Mouse (Mus musculus): Measurements from ENCODE around the gene Gnai1. TPM values are rescaled to one million over a fixed set of nuclear protein-coding genes. Genes with fewer than 3 reads are reported as not detected.
A peak's percentile ranks its signal among the peaks of the same experiment; 100 is the strongest.
"Not testable (repeated sequence)": the region's sequence is repeated elsewhere in the genome, so short reads cannot be mapped to it uniquely, and the experiment has no call there.

Gene Gnai1
- total RNA-seq (2021): 1 to 10 TPM; 7.0 to 8.2 TPM
- long read RNA-seq, experiment 1, transcript Gnai1-201 (8 exons, 3,135 nt): major isoform, 6 of 6 reads
- long read RNA-seq, experiment 1, partial matches to known transcripts: 0 of 6 reads
- long read RNA-seq, experiment 1, other reads (novel, unspliced or antisense): 0 of 6 reads
- long read RNA-seq, experiment 2, transcript Gnai1-201 (8 exons, 3,135 nt): major isoform, 5 of 6 reads
- long read RNA-seq, experiment 2, partial matches to known transcripts: 0 of 6 reads
- long read RNA-seq, experiment 2, other reads (novel, unspliced or antisense): 1 of 6 reads

DNA sequence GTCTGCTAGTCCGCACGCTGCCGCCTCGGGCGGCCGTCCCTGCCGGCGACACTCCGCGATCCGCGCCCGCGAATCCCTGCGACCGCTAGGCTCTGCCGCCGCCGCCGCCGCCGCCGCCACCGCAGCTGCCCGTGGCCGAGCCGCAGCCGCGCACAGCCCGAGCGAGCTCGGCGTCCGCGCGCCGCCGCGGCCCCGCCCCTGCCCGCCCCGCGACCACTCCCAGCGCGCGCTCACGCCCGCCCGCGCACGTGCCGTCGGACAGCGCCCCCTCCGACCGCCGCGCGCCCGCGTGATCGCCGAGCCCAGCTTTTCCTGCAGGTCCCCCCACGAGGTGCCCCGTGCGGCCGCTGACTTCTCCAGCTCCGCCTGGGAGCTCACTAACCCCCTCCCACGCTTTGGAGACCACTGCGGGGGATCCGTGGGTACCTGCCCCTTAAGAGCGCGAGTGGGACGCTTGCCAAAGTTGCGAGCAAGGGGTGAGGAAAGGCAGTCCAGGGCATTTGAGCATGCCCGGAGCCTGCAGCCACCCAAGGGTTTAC, at the start of gene Gnai1:
Gene Gnai1 (minus strand): TSS at position 75 of the 539 bp plus-strand sequence.
- peak; percentile 58 to 70 for DNase-seq

DNA sequence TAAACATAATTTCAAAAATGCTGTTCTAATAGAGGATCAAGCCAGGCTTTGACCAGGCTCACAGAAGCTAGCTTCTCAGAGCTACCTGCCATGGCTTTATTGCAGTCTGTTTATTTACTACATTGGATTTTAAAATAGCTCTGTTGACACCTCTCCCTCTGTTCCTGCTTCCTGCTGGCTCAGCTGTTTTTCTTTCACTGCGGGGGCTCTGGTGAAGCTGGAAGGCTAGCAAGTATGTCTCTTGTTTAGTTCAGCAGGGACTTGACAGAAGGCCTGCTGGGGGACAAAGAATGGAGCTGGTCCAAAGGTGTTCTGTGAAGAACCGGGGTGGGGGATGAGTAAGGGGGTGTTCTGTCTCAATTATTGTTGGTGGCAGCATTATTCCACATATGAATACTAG, 7.7 kb upstream of the Gnai1 start:
- no peak for DNase-seq

DNA sequence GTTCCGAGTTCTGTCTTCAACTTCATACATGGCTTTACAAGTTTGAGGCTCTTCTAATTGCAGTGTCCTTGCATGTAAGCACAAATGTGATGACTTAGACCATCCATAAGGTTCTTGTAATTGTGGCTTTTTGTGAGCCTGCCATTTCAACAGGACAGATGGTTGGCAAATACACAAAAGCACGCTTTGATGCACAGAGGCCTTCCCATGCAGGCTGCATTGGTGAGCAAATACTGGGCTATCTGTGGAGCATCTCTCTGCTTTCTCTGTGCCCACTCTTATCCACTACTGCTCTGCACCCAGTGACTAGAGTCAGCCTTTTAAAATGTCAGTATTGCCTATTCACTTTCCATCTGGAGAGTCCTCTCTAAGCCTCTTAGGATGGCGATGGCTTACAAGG, 5.3 kb upstream of the Gnai1 start:
- no peak for DNase-seq

DNA sequence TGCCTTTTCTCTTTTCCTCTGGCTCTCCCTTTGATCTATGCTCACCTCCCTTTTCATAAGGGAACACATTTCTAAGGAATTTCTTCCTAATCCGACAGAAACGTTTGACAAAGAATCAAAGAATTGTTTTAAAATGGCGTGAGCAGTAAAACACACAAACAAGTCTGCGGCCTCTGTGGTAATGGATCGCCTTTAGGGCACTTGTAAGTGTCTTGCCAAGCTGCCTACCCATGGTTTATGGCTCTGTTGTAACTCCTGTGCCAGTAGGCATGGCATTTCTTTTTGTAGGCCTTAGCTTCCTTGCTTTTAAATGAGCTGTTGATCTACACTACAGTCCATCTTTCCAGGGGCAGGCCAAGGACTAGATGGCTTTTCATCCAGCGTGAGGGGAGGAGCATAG, 801 bp upstream of the Gnai1 start:
- no peak for DNase-seq

DNA sequence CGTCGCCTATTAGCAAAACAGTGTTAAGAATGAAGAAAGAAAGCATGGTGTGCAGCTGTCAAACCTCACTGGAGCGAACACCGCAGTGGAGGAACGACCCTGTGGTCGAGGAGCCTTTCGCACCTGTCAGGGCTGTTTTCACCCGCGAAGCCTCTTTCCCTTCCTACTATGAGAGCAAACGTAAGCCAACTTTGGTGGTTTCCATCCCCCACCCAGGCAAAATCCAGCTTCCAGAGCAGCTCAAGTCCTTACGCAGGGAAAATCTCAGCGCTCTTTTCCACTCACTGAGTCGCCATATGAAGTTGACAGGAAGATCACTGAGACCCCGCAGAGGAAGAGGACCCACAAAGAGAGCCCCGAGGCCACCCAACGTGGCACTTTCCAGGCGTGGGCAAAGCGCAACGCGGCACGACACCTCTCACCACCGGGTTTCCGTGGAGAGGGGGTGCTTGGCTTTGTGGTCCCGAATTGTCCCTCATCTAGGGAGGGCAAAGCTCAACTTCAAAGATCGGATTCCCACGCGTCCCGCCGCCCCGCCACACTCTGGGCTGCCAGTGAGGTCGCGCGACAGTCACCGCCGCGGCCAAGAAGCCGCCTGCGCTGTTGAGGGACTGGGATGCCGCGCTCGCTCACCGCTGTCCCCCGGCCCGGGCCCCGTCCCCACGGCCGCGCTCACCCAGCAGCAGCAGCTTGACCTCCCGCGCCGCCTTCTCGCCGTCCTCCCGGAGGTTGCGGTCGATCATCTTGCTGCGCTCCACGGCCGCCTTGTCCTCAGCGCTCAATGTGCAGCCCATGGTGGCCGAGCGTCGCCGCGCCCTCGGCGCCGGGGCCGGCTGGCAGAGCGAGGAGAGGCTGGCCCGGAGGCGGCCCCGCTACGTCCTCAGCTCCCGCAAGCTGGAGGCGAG, 527 bp downstream of the Gnai1 start:
- peak; percentile 22 to 51 for DNase-seq

DNA sequence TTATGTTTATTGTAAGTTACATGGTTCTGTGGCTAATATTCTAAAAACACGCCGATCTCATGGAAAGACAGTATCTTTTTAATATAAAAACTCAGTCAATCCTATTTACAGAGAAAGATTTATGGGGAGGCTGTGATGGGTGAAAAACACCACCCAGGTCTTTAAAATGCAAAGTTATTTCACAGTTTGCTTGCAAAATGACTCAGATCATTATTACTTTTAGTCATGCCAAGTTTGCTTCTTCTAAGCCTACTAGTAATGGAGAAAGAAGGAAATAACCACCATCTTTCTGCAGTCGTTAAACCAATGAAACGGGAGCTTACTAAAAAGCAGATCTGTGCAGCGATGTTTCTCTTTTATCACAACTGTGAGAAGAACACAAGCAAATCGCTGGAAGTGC, 1.4 kb downstream of the Gnai1 start:
- no peak for DNase-seq

DNA sequence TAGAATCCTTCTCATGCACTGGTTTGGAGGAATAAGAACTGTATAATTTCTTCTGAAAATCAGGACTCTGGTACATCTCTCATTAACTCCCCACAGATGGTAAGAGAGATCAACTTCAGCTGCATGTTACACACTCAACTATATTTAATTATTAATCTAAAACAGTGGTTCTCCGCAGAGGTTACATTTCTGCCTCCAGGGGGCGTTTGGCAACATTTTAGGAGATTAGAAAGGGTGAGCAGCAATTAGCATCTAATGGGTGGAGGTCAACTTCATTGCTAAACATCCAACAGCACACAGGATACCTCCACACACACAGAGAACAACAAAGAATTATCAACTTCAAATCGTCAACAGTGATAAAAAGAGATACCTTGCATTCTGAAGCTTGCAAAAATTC, 2.0 kb downstream of the Gnai1 start:
- DNase-seq: peak; percentile 40 to 64

DNA sequence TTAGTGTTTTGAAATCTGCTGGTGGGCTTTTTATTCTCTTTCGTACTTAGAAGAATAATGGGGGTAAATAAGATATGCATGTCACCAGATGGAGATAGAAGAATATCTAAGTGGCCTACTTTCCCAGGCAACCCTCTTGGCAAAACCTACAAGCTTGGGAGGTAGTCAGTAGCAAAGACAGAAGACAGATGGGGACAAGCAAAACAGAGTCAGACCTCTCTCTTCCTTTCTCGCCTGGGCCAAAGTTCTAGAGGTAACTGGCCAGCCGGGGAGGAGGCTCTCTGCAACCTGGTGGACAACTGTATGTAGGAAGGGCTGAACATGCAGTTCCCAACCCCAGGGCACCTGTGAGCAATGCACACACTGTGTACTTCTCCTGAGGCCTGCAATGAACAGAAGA, 12.9 kb downstream of the Gnai1 start:
- no peak for DNase-seq

DNA sequence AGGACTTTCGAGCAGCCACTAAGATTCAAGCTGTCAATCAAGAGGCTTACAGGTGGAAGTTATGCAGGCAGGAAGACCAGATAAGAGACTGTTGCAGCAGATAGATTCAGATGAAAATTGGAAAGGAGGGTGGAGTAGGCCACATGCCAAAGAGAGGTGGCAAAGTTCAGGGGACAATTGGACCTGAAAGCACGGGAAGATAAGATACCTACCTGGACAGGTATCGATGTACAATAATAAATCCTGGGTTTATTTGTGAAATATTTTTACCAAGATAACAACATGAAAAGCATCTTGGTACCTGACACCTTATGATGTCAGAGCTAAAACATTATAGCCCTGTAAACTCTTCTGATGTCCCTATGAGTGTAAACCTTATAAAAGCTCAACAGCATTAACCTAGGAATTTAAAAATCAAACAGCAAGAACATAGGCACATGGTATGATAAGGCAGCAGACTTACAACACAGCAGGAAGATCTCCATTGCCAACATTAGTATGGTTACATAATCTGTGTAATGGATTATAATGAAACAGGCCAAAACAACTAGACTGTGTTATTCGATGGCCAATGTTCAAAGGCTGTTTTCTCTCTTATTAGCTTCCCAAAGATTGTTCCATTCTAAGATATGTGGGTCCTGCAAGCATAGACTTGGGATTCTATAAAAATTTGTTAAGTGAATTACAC, 16.6 kb downstream of the Gnai1 start:
- DNase-seq: no peak

DNA sequence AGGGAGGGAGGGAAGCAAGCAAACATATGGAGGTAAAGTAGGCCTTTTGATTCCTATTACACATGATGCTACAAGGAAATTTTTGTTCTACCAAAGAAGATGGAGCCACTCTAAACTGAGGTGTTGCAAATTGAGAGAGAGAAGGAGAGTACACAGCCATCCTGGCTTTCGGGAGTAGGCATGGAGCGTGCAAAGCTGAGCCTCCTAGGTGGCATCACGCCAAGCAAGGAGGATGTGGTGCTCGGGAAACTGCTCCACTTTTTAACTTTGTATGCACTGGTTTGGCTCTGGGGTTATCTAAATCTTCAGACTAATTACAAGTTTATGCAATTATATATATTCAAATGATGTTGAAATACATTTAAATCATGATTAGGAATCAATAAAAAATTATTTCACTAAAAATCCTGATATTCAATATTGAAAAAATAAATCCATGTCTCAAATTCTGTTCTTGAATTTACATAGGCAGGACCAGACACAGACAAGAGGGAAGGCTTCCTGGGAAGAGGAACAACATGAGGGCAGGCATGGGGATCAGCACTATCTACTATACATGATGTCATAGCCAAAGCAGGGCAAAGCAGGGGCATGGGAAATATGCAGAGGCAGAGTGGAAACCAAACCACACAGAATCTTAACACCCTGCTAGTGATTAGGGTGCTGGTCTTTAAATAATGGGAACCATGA, 17.2 kb downstream of the Gnai1 start:
- no peak for DNase-seq

DNA sequence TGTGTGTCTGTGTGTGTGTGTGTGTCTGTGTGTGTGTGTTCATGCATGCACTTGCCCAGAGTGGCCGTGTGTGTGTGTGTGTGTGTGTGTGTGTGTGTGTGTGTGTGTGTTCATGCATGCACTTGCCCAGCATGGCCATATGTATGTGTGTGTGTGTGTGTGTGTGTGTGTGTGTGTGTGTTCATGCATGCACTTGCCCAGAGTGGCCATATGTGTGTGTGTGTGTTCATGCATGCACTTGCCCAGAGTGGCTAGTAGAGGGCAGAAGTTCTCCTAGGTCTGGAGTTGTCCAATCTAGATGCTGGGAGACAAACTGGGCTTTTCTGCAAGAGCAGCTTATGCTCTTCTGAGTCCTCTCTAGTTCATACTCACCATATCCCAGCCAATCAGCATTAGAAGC, 18.3 kb downstream of the Gnai1 start:
- not testable (repeated sequence) for DNase-seq

DNA sequence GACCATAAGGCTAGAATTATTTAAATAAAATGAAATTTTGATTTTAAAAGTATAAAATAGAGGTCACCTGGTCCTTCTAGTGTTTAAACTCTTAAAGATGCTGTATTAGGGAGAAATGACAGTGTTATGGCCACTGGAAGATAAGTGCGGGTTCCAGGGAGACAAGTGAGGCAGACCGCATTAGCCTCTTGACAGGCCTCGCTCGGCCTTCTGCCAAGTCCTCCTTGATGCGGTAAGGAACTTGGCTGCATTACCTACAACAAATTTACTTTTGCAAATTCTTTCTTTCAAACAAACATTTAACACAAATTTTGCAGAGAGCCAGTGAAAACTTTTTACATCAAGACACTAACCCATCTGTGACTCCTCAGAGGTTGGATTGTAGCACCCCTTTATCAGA, 27.9 kb downstream of the Gnai1 start:
- DNase-seq: no peak

DNA sequence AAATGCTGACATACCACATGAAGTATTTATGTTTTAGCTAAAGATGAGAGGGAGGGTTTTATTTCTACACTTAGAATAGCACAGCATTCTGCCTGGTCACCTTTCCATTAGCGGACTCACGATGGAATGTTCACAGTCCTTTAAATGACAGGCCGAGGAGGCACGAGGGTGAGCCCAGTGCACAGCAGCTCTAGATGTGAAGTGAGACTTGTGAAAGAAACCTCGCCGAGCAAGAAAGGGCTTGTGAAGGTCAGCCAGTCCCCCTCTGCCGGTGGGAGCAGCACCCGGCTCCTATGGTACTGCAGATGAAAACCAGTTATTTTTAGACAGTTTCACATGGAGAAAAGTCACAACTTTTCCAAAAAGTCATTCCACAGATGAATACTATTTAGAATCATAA, 29.4 kb downstream of the Gnai1 start:
- DNase-seq: peak in 1 of 2 experiments; percentile 6

DNA sequence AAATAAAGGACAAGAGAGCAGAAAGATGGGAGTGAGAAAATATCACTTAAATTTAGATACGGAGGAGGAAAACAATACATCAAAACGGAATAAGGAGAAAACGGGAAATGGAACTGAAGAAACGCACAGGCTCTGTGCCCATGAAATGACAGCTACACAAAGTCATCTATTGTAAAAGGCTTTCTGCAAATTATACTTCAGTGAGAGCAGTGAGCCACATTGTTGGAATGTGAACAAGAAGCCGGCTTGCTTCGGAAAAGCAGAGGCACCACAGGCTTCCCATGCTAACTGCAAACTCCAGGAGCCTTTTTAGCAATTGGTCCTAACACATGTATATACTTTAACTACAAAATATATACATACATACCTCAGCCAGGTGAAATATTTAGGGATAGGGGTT, 34.0 kb downstream of the Gnai1 start:
- no peak for DNase-seq

DNA sequence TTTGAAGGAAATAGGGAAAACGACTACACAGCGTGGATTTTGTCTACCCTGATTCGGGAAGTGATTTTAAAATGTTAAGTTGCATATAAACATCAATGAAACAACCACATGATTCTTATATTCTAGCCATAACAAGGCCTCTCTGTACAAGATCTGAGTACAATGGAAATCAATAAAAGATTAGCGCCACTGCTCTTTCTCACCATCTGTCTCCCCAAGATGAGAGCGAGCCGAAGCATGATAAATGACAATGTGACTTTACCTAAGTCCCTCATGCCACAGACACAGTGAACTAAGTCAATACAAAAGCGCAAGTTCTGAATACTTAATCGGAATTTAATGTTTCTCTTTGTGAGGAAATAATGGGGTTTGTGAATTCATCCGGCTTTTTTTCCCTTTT, 36.6 kb downstream of the Gnai1 start:
- DNase-seq: no peak

DNA sequence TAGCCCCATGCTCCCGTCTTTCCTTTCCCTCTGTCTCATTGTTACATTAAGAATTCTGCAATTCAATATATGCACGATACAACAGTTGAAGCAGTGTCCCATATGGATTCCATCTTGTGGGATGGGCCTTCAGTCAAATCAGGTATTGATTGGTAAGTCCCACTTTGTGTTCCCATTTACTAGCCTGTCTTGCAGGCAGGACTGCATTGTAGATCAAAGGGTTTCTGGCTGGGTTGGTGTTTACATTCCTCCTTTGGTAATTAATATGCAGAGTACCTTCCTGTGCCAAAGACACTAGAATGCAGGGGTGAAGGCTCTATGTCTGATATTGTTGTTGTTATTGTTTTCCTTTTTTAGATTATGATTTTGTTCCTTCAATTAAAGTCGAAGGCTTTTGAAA, 38.5 kb downstream of the Gnai1 start:
- DNase-seq: no peak

DNA sequence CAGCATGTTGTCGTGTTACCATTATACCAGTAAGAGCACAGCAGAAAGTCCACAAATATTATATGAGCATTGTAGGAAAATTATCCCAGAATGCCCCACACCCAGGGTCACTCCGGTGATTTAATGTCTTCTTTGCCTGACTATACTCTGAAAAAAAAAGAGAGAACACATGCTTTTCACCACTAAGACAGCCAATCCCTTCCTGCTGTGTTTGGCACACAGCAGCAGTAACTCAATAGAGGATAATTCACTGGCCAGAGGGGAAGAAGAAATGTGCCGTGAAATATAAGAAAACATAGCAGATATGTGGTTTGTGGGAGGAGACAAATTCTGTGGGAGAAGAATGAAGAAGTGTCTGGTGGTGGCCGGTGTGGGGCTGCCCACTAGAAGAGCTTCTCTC, 41.3 kb downstream of the Gnai1 start:
- DNase-seq: no peak

DNA sequence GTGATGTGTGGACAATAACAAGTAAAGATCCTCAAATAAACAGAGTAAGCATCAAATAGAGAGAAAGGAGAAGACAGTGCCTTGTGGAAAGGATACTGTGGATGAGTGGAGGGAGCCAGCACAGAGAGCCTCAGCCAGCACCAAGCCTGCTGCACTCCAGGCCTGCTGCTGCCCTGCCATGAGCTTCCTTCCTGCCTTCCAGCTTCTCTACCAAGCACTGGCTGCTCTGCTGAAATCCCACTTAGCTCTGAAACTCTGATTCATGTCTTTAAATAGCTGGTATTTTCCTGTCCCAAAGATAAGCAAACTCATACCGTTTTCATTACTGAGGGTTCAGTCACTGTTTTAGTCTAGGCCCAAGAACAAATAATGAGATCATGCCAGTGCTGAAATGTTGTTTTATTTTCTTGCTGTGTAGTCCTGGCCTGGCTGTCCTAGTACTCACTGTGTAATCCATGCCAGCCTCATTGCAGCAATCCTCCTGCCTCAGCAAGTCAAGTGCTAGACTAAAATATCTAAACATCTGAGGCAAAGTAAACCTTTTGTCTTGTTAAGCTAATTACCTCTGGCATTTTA, 52.8 kb downstream of the Gnai1 start:
- peak in 1 of 2 experiments; percentile 8 for DNase-seq

DNA sequence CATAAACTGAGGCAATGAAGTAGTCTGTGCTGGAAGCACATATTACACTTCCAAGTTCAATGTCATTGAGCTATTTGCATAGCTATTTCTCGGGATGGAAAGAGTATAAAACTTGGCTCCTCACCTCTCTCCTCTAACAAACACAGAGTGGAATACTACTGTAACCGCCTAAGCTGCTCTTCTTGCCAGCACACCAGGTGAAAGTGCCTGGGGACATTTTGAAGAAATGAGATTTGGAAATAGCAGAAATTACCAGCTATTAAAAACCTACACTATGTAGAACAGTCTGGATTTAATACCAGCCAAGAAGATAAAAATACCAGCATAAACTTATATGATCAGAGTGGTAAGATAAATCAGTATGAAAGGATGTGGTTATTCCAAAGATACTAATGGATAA, 63.6 kb downstream of the Gnai1 start:
- no peak for DNase-seq

DNA sequence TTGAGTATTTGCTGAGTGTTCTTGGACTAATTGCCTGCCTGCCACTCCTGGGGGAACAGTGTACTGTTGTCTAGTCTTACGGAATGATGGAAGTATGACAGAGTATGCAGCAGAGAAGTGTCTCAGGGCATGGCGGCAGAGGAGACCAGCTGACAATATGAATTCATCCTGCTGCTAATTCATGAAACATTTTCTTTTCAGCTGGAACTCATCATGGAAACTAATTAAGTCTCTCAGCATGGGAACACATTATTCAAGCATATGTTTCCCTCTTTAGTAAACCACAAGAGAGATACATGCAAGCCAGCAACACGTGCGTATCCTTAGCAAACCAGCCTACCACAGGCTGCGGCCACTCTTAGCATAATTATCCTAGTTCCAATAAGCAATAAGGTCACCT, 67.4 kb downstream of the Gnai1 start:
- no peak for DNase-seq

DNA sequence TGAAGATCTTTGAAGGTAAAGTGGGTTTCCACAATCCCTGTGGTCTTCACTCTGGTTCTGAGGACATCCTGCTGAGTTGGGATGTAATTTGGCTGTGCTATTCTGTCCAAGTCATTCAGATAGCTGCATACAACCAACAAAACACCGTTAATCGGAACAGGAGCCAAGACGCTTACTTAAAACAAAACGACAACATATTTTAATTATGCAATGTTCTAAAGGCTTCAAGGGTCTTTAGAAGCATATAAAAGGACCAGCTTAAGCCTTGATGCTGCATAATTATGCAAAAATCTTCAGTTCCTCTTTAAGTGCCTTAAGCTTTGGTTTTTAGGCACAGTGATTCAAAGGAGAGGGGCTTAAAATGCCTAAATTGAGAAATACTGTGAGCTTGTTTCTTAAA, 70.6 kb downstream of the Gnai1 start:
- no peak for DNase-seq

DNA sequence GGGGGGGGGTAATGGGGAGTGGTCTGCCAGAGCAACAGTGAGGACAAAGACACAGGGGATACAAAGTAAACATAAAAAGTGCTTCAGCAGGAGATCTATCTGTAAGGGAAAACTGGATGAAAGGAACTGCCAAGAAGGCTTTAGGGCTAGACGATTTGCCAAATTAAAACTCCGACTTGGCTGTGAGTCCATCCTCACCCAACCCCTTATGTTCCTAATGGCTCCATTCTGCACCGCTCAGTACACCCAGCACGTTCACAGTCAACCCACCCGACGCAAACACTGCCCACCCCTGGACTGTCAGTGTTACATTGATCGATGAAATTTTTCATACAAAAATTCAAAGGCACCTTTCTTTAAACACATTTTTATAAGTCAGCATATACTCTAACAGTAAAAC, 71.5 kb downstream of the Gnai1 start:
- DNase-seq: no peak

All from heart, adult 18-20 months (tissue).